10 mouse cellular contexts compared by ENCODE assay signal in genomic region chr7:98158481-98158880, GRCm38 (mm10). TPM values are rescaled to one million over a fixed set of nuclear protein-coding genes. Genes with fewer than 3 reads are reported as not detected.
DNase-seq lines count a peak whose midpoint lies in the region; ATAC-seq and TF ChIP-seq lines count a peak whose summit lies in the region.
"Had no signal": no experiment of that assay in that cellular context is flagged by ENCODE, and none has a peak within 500 bp of the region (broad histone marks: within the 10 kb centered on the region; RNA-seq: fewer than 3 reads in every experiment).

No protein-coding gene starts in this region.

- no peaks in the 10 kb centered on the region for H3K9me3 ChIP-seq in liver, embryonic 15.5 days (replicated peaks)
- H3K9me3 ChIP-seq in stomach, postnatal 0 days (ENCODE audit: control insufficient read depth, low read length) = no peaks in the 10 kb centered on the region
- H3K9me3 ChIP-seq: forebrain, embryonic 12.5 days had no signal

- TF ChIP-seq EP300 in stomach, postnatal 0 days (optimal IDR thresholded peaks at IDR 0.05) = peak; percentile 91

- no peaks in the 10 kb centered on the region for H3K27me3 ChIP-seq in kidney, adult 2 months (replicated peaks; ENCODE audit: control insufficient read depth, insufficient read depth, low read length)
- no peaks in the 10 kb centered on the region for H3K27me3 ChIP-seq in liver, embryonic 15.5 days
- H3K27me3 ChIP-seq in stomach, postnatal 0 days (ENCODE audit: control insufficient read depth, insufficient read depth, low read length) = no peaks in the 10 kb centered on the region

- peak; percentile 38 for ATAC-seq in liver, embryonic 15.5 days (ENCODE audit: insufficient read depth)
- ATAC-seq in stomach, postnatal 0 days (ENCODE audit: low FRiP score, low TSS enrichment) = peak; percentile 48

- TF ChIP-seq POLR2A in kidney, adult 2 months (IDR thresholded peaks at IDR 0.05; ENCODE audit: low read depth, low read length) = no peak

- whole genome bisulfite sequencing in kidney, adult 2 months = 38% methylated on average over 8 of the region's 8 CpGs
- WGBS in liver, embryonic 15.5 days (ENCODE audit: insufficient replicate concordance) = 63% methylated on average over 8 of the region's 8 CpGs
- WGBS in stomach, postnatal 0 days = 31% methylated on average over 8 of the region's 8 CpGs

- no peak overlapping the region for H3K4me3 ChIP-seq in kidney, adult 2 months (ENCODE audit: insufficient read depth, low read depth, low read length)
- H3K4me3 ChIP-seq in liver, embryonic 15.5 days (replicated peaks) = peak overlapping the region; percentile 39
- H3K4me3 ChIP-seq in stomach, postnatal 0 days (ENCODE audit: low read depth, low read length) = no peak overlapping the region
- H3K4me3 ChIP-seq in layer of hippocampus, adult 2 months = no peak overlapping the region
- H3K4me3 ChIP-seq: forebrain, embryonic 12.5 days had no signal

- peak; percentile 46 for DNase-seq in embryo, embryonic 10 days (ENCODE audit: low spot score)
- no peak for DNase-seq in embryo, embryonic 10.5 days (ENCODE audit: low spot score)
- peak; percentile 86 for DNase-seq in kidney, adult 2 months
- peak; percentile 89 for DNase-seq in stomach, postnatal 0 days (ENCODE audit: low spot score)
- DNase-seq in layer of hippocampus, adult 2 months (ENCODE audit: low spot score in 2 of 2) = no peak
- DNase-seq in right cerebral cortex, postnatal 14 days = no peak
- DNase-seq in spleen, postnatal 14 days (ENCODE audit: low spot score in 2 of 2) = no peak
- DNase-seq: thymus, postnatal 36 days had no signal

- peak overlapping the region; percentile 78 for H3K27ac ChIP-seq in kidney, adult 2 months (ENCODE audit: insufficient read depth, low read depth, low read length)
- peak overlapping the region; percentile 82 for H3K27ac ChIP-seq in liver, embryonic 15.5 days (replicated peaks)
- H3K27ac ChIP-seq in stomach, postnatal 0 days (replicated peaks) = peak overlapping the region; percentile 82
- no peak overlapping the region for H3K27ac ChIP-seq in layer of hippocampus, adult 2 months
- H3K27ac ChIP-seq: forebrain, embryonic 12.5 days had no signal

- H3K4me1 ChIP-seq in kidney, adult 2 months (ENCODE audit: control insufficient read depth, insufficient read depth, low read length) = peaks cover 17% of the 10 kb centered on the region
- peaks cover 83% of the 10 kb centered on the region for H3K4me1 ChIP-seq in liver, embryonic 15.5 days (replicated peaks)
- peaks cover 12% of the 10 kb centered on the region for H3K4me1 ChIP-seq in stomach, postnatal 0 days (replicated peaks; ENCODE audit: control insufficient read depth, insufficient read depth)

- no peak for TF ChIP-seq CTCF in kidney, adult 2 months (conservative IDR thresholded peaks at IDR 0.05; ENCODE audit: insufficient read depth, insufficient read length, low read depth, low read length)
- no peak for TF ChIP-seq CTCF in stomach, postnatal 0 days (IDR thresholded peaks at IDR 0.05; ENCODE audit: low read depth)
- no peak for TF ChIP-seq CTCF in layer of hippocampus, adult 2 months (conservative IDR thresholded peaks at IDR 0.05)

- peak overlapping the region; percentile 56 for H3K4me2 ChIP-seq in liver, embryonic 15.5 days
- peak overlapping the region; percentile 29; the same call in 1 of the 2 replicates for H3K4me2 ChIP-seq in stomach, postnatal 0 days (replicated peaks; ENCODE audit: low read depth)
- H3K4me2 ChIP-seq: forebrain, embryonic 12.5 days had no signal

- H3K36me3 ChIP-seq in kidney, adult 2 months (ENCODE audit: control insufficient read depth, insufficient read depth, low read length) = no peaks in the 10 kb centered on the region
- H3K36me3 ChIP-seq in liver, embryonic 15.5 days (replicated peaks) = peaks cover 55% of the 10 kb centered on the region
- no peaks in the 10 kb centered on the region for H3K36me3 ChIP-seq in stomach, postnatal 0 days (ENCODE audit: control insufficient read depth, insufficient read depth, low read length)
- H3K36me3 ChIP-seq: forebrain, embryonic 12.5 days had no signal

- peak overlapping the region; percentile 47; the same call in 1 of the 2 replicates for H3K9ac ChIP-seq in liver, embryonic 15.5 days
- H3K9ac ChIP-seq in stomach, postnatal 0 days (ENCODE audit: low read length) = no peak overlapping the region
- H3K9ac ChIP-seq: forebrain, embryonic 12.5 days had no signal

RNA-seq across cellular contexts. Expression of gene Omp, which starts 13.2 kb away (rescaled TPM):
- 0.53 and 1.3 TPM in 2 replicates for polyA plus RNA-seq in kidney, adult 2 months (2012; rRNA removed)
- 0.54 and 0.78 TPM in 2 replicates for polyA plus RNA-seq in liver, embryonic 15.5 days (2015; fragmentation: Nextera tagmentation; extraction: Ambion mirVana)
- 0.57 and 0.65 TPM in 2 replicates for polyA plus RNA-seq in stomach, postnatal 0 days (2015; fragmentation: Nextera tagmentation; extraction: Ambion mirVana)
- 1 to 10 TPM in 1 of 2 experiments, under 1 TPM in 1; 0.96 to 1.3 TPM for total RNA-seq in layer of hippocampus, adult 2 months (2021)

RNA-seq across cellular contexts. Expression of gene Capn5, which starts 19.6 kb away (rescaled TPM):
- polyA plus RNA-seq in kidney, adult 2 months (2012; rRNA removed) = 13.8 and 14.6 TPM in 2 replicates
- polyA plus RNA-seq in liver, embryonic 15.5 days (2015; fragmentation: Nextera tagmentation; extraction: Ambion mirVana) = 14.3 and 15.5 TPM in 2 replicates
- polyA plus RNA-seq in stomach, postnatal 0 days (2015; fragmentation: Nextera tagmentation; extraction: Ambion mirVana) = 13.2 and 16.6 TPM in 2 replicates
- total RNA-seq in layer of hippocampus, adult 2 months (2021) = 10 to 100 TPM; 42.3 to 45.0 TPM

RNA-seq across cellular contexts. Expression of gene Myo7a, which starts 39.2 kb away (rescaled TPM):
- 24.6 and 29.8 TPM in 2 replicates for polyA plus RNA-seq in kidney, adult 2 months (2012; rRNA removed)
- polyA plus RNA-seq in liver, embryonic 15.5 days (2015; fragmentation: Nextera tagmentation; extraction: Ambion mirVana) = 8.8 and 9.8 TPM in 2 replicates
- polyA plus RNA-seq in stomach, postnatal 0 days (2015; fragmentation: Nextera tagmentation; extraction: Ambion mirVana) = 2.1 and 2.4 TPM in 2 replicates
- 10 to 100 TPM; 10.5 to 10.8 TPM for total RNA-seq in layer of hippocampus, adult 2 months (2021)

RNA-seq across cellular contexts. Expression of gene B3gnt6, which starts 40.8 kb away (rescaled TPM):
- polyA plus RNA-seq in kidney, adult 2 months (2012; rRNA removed) = 0.07 TPM in 1 of 2 replicates, not detected in the other
- polyA plus RNA-seq in liver, embryonic 15.5 days (2015; fragmentation: Nextera tagmentation; extraction: Ambion mirVana) = 0.08 TPM in 1 of 2 replicates, not detected in the other
- 0.23 and 0.25 TPM in 2 replicates for polyA plus RNA-seq in stomach, postnatal 0 days (2015; fragmentation: Nextera tagmentation; extraction: Ambion mirVana)
- total RNA-seq in layer of hippocampus, adult 2 months (2021) = under 1 TPM; 0.34 to 0.36 TPM

Comparison
In these comparisons a context has a peak if more than half of its experiments do, and no peak if none do; other contexts are left out.
1. DNase-seq: peak in embryo, embryonic 10 days (single experiment), kidney, adult 2 months (single experiment) and stomach, postnatal 0 days (single experiment); none in embryo, embryonic 10.5 days (single experiment), layer of hippocampus, adult 2 months (0 of 2), right cerebral cortex, postnatal 14 days (single experiment) and spleen, postnatal 14 days (0 of 2).